Mouse (Mus musculus) common myeloid progenitor, adult 5-6 weeks (primary cell): Measurements from ENCODE around the gene Fntb. TPM values are rescaled to one million over a fixed set of nuclear protein-coding genes. Genes with fewer than 3 reads are reported as not detected.
"Not testable (repeated sequence)": the region's sequence is repeated elsewhere in the genome, so short reads cannot be mapped to it uniquely, and the experiment has no call there.

Source experiments
- ATAC-seq: replicated peaks from 2 replicates; pipeline ENCODE4 v1.8.0; 2016; ENCODE audit warnings: low read depth, mild to moderate bottlenecking, moderate TSS enrichment, inconsistent platforms; ENCODE audit not compliant: poor library complexity, severe bottlenecking
- total RNA-seq: library from RNA; stranded (forward); fragments of 200-1000, 187-1606 nt; gene quantifications from 2 replicates; pipeline ENCODE4 v1.2.3, GENCODE M21; 2017

The Fntb gene
- total RNA-seq, 1 experiment from 2014 or later, result 8.7 TPM

- ATAC-seq, result no peak
These were observed 25.2 kb downstream of the Fntb start for GRCm38 (mm10) chr12:76790446-76791084.

GRCm38 (mm10) chr12:76792540-76792939 is 27.2 kb downstream of the Fntb start:
- ATAC-seq, result not testable (repeated sequence)

DNA sequence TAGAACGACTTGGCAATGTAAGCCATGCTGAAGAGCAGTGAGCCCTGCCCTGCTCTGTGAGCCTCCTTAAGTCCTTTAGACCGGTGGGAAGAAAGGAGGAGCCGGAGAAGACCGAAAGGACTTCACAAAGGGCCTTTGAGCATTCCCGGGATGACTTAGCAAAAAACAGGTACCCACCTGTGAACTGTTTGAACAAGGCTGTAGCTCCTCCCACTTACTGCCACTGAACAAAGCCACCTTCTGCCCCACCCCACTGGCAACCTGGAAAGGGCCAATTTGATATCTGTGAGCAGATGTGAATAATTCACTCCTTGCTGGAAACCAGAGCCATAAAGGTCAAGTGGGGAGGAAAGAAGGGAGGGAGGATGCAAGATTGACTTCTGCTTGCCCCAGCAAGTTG is 30.0 kb downstream of the Fntb start, which contains the start of gene Gpx2:
Gene Gpx2 (minus strand): TSS at position 205 of the 400 bp plus-strand sequence.
- ATAC-seq, result no peak

- no peak for ATAC-seq
These were observed 31.6 kb downstream of the Fntb start for GRCm38 (mm10) chr12:76796938-76797539.

DNA sequence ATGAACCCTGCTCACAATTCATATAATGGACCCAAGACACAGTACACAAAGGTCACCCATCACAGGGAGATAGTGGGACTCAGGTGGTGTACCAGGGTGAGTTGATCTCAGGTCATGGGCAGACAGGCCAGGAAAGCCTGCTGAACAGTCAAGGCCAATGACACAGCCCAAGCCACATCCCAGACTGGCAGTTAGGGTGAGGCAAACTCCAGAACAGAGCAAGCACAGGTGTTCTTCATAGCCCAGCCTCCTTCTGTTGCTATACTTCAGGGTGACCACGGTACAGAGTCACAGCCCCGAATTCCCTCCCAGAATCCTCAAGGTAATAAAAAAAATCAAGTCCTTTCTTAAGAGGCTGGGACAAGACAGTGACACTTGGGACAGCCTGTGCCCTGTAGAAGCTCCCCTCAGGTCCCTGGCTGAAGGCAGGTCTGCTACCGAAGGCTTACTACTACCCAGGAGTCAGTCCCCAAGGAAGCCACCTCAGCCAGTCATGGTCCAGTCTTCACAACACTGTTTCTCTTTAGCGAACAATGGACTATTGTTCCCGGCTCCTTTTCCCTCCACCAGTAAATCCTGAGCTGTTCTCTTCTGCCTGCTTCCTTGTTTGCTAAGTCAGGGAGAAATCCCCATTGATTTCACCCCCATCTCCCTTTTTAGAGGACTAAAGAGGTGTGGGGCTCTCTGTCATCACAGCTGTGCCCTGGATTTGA is 32.8 kb downstream of the Fntb start:
- no peak for ATAC-seq

- no peak for ATAC-seq
These were observed 37.6 kb downstream of the Fntb start for GRCm38 (mm10) chr12:76803028-76803427.

DNA sequence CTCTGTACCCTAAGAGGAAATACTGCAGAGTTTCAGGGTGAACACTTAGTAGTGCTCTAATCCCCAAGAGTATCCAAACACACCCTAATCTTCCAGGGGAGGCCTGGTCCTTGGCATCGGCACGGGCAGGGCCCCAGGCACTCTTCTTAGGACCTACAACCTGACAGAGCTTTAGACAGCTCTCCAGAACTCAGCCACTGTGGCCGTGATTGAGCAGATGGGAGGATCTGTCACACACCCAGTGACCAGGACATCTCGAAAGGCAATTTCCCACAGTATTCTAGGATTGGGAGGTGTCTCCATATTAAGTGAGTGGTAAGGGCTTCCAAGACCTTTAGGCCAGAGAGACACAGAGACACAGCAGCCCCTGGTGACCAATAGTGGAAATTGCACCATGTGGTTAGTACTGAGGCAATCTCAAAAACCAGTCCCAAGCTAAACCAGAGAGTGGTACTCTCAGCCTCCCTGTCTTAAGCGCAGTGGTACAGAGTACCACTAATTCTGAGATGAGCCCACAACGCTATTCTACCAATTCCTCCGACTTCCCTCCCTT is 38.4 kb downstream of the Fntb start:
- peak; percentile 89 for ATAC-seq

- no peak for ATAC-seq
These were observed 39.8 kb downstream of the Fntb start for GRCm38 (mm10) chr12:76805056-76805811.

GRCm38 (mm10) chr12:76807796-76808195 is 42.4 kb downstream of the Fntb start:
- ATAC-seq, result no peak

DNA sequence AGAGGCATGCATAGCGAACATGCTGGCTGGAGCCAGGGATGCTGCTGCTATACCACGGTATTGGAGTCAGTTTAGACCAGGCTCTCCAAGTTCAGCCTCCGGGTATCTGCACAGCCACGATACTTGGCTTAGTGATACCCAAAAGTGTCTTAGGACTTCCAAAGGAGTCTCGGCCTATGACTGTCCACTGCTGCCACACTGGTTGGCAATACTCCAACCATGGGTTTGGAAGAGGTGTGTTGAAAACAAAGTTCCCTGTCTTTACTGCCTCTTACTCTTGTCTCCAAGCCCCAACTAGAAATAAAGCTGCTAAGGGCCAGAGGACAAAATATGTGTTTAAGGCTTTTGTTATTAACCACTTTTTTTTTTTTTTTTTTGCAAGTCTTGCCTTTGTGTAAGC is 45.1 kb downstream of the Fntb start:
- no peak for ATAC-seq

DNA sequence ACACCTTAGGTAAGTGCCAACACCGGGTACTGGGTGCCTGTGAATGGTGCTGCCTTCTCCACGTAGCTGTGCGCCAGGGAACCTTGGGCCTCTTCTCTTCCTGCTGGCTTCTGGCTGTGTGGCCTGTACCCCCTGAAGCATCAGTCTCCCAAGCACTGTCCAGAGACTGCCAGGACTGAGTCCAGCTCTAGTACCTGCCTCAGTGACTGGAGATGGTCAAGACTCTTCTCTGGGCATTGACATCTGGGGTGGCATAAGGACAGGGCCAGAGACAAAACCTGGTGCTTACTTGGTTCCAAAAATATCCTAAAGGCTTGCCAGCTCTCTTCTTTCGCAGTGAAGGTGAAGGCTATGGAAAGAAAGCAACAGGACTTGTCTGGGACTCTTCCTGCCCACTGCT is 45.6 kb downstream of the Fntb start:
- no peak for ATAC-seq

- peak; percentile 39; the same call in 1 of the 2 replicates for ATAC-seq
These were observed 48.2 kb downstream of the Fntb start for GRCm38 (mm10) chr12:76813543-76813942.

DNA sequence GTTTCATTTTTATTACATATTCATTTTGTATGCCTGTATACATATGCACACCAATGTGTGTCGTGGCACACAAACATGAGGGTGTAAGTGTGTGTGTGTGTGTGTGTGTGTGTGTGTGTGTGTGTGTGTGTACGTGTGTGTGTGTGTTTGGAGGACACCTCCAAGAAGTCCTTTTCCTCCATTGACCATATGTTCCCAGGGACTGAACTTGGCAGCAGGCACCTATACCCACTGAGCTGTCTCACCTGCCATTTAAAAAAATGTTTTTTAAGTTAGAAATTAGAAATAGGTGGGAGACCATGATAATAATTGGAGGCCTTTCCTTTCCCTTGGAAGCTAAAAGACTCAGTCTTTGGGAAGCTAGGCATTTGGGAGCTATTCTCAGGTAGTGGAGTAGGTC is 48.7 kb downstream of the Fntb start:
- no peak for ATAC-seq

DNA sequence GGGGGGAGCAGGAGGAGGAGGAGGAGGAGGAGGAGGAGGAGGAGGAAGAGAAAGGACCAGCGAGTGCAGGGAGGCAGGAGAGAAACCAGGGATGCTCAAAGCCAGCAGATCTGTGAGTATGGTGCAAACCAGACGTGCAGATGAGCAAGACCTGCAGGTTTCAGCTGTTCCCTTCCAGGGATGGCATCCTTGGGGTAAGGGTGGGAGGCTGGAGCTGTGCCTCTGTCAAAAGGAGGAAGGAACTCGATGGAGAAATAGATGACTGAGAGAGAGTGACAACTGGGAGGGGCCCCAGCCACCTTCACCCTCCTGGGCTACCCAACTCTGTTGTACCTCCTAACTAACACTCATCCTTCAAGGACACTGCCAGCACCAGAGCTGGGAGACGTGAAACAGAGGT is 51.3 kb downstream of the Fntb start:
- ATAC-seq, result 0 out of 2 replicates have a peak, but pooled peaks have one; percentile 13

GRCm38 (mm10) chr12:76817176-76817575 is 51.8 kb downstream of the Fntb start:
- no peak for ATAC-seq

DNA sequence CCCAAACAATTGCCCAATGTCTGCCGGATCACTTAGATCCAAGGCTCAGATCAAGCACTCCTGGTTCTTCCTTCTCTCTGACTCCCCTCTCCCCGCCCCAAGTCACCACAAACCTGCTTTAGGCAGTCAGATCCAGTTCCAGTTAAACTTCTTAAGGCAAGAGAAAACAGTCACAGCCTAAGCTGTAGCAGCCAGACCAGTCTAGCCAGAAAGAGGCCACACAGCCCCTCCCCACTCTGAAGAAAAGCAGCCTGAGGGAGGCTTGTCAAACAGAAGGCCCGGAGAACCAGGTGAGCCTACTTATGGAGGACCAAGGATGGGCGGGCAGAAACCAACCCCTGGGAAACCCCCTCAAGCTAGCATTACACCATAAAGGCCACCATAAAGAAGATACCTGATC is 52.7 kb downstream of the Fntb start:
- ATAC-seq, result no peak

DNA sequence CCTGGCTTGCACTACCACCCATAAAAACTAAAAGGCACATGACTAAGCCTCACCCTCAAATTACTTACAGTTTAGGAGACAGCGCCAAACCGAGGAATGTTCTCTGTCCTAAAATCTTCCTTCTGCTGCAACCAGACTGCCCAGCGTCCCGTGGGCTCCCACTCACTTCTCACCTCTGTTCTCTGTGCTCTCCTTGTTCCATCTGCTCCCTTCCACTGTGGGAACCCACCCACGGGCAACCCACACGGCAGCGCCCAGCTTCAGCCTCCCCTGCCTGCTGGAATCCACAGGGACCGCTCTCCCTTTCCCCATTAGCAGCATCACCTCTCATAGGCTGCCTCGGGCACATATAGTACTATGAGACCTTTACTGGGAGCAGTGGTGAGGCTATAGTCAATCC is 53.5 kb downstream of the Fntb start:
- ATAC-seq, result no peak

DNA sequence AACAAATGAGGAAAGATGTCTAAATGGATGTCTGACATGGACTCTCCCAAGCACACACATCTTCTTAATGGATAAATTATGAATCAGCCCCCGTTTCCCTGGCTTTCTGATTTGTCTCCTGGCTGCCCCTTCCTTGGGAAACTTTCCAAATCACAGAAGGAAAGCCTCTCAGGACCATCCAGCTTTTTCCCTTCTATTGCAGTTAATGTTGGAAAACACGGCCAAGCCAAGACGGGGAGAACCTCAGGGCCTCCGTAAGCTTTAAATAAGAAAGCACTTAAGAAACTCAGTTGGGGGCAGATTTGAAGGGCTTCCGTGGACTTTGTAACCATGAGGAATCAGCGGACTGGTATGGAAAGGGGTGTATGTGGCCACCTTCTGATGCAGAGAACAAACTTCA is 54.4 kb downstream of the Fntb start:
- no peak for ATAC-seq

- no peak for ATAC-seq
These were observed 55.2 kb downstream of the Fntb start for GRCm38 (mm10) chr12:76820615-76821014.

DNA sequence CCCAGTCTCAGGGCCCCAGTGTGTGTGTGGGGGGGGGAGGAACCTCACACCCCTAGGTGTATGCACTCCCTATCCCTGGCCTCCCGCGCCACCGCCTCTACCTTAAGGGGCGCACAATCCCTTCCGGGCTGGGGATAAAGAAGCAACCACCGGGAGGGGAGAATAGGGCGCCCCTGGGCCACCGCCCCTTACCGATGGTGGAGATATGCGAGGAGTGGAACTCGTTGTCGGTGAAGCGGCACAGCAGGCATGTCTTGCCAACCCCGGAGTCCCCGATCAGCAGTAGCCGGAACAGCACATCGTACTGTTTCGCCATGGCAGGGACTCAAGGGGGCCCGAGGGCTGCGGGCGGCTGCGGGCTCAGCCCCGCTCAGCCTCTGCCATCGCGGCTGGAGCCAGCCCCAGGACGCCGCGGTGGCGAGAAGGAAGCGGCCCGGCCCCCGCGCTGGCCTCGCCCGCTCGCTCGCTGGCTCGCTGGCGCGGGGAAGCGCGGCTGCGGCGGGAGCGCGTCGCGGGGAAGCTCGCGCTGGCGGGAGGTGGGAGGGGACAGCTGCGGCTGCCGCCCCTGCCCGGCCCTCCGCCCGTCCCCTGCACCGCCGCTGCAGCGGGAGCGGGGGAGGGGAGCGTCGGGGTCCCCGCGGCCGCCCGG is 56.7 kb downstream of the Fntb start:
- ATAC-seq, result peak; percentile 50
